ENCODE assay signal across 9 mouse cellular contexts in the genomic region with DNA sequence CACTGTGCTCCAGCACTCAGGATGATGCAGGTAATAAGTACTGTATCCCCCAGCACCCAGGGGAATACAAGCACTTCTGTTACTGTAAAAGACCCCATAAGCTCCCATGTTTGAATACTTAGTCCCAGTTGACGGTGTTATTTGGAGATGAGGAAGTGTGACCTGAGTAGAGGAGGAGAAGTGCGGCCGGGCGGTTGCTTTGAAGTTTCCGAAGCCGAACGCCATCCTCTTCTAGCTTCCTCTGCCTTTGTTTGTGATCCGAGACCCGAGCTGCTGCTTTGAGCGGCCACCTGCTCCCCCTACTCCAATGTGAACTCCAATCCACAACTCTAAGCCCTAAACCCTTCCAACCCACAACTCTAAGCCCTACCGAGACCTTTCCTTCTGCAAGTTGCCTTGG.
A peak's percentile ranks its signal among the peaks of the same experiment; 100 is the strongest.
DNase-seq lines count a peak whose midpoint lies in the region; ATAC-seq and TF ChIP-seq lines count a peak whose summit lies in the region.
"Had no signal": no experiment of that assay in that cellular context is flagged by ENCODE, and none has a peak within 500 bp of the region (broad histone marks: within the 10 kb centered on the region; RNA-seq: fewer than 3 reads in every experiment).

No protein-coding gene starts in this region.

- H3K4me3 ChIP-seq in kidney, postnatal 0 days (replicated peaks; ENCODE audit: low read depth, low read length), result 0 out of 2 replicates have a peak overlapping the region, but pooled peaks have one; percentile 9
- 0 out of 2 replicates have a peak overlapping the region, but pooled peaks have one; percentile 0 for H3K4me3 ChIP-seq in embryonic facial prominence, embryonic 15.5 days (replicated peaks)
- peak overlapping the region; percentile 49 for H3K4me3 ChIP-seq in limb, embryonic 10.5 days
- H3K4me3 ChIP-seq in stomach, embryonic 16.5 days (replicated peaks; ENCODE audit: low read length), result no peak overlapping the region; the same call in 1 of the 2 replicates
- no peak overlapping the region for H3K4me3 ChIP-seq in lung, adult 2 months (replicated peaks; ENCODE audit: extremely low read depth, low read depth, low read length)

- no peak for DNase-seq in kidney, postnatal 0 days (ENCODE audit: low spot score)
- DNase-seq in kidney, adult 11 months, result no peak
- DNase-seq in limb, embryonic 10.5 days (ENCODE audit: low spot score), result no peak
- no peak for DNase-seq in left cerebral cortex, adult 18-20 months (ENCODE audit: low spot score in 2 of 2)
- no peak for DNase-seq in lung, adult 2 months
- no peak for DNase-seq in ovary, postnatal 10 days (ENCODE audit: low spot score)
- DNase-seq: right cerebral cortex, adult 18-20 months had no signal

- ATAC-seq in kidney, postnatal 0 days (replicated peaks; ENCODE audit: low FRiP score, low read depth), result no peak
- no peak for ATAC-seq in embryonic facial prominence, embryonic 15.5 days (ENCODE audit: insufficient number of reproducible peaks, low FRiP score, low TSS enrichment, low read depth)
- ATAC-seq in stomach, embryonic 16.5 days (ENCODE audit: insufficient read depth, low FRiP score), result no peak

- TF ChIP-seq POLR2A in lung, adult 2 months (IDR thresholded peaks at IDR 0.05; ENCODE audit: borderline replicate concordance, extremely low read depth, low read depth, low read length), result no peak

- H3K4me2 ChIP-seq in kidney, postnatal 0 days (ENCODE audit: low read length), result peak overlapping the region; percentile 64
- H3K4me2 ChIP-seq in embryonic facial prominence, embryonic 15.5 days (replicated peaks), result peak overlapping the region; percentile 55
- H3K4me2 ChIP-seq in stomach, embryonic 16.5 days (ENCODE audit: low read depth, low read length), result 0 out of 2 replicates have a peak overlapping the region, but pooled peaks have one; percentile 54

- 8% methylated on average over 11 of the region's 11 CpGs for WGBS in kidney, postnatal 0 days
- 9% methylated on average over 11 of the region's 11 CpGs for WGBS in embryonic facial prominence, embryonic 15.5 days
- 2% methylated on average over 11 of the region's 11 CpGs for WGBS in limb, embryonic 10.5 days
- WGBS in stomach, embryonic 16.5 days, result 10% methylated on average over 11 of the region's 11 CpGs
- WGBS in lung, adult 2 months, result 13% methylated on average over 11 of the region's 11 CpGs

- H3K27ac ChIP-seq in kidney, postnatal 0 days, result no peak overlapping the region
- no peak overlapping the region for H3K27ac ChIP-seq in embryonic facial prominence, embryonic 15.5 days (replicated peaks)
- 0 out of 2 replicates have a peak overlapping the region, but pooled peaks have one; percentile 72 for H3K27ac ChIP-seq in limb, embryonic 10.5 days
- no peak overlapping the region for H3K27ac ChIP-seq in stomach, embryonic 16.5 days (ENCODE audit: low read length)

- H3K27me3 ChIP-seq in kidney, postnatal 0 days (ENCODE audit: insufficient read depth, low read length), result no peaks in the 10 kb centered on the region
- H3K27me3 ChIP-seq in embryonic facial prominence, embryonic 15.5 days, result peaks cover 3% of the 10 kb centered on the region; the same call in 1 of the 2 replicates
- peaks cover 29% of the 10 kb centered on the region for H3K27me3 ChIP-seq in limb, embryonic 10.5 days (ENCODE audit: low read depth, poor library complexity, severe bottlenecking)
- no peaks in the 10 kb centered on the region for H3K27me3 ChIP-seq in stomach, embryonic 16.5 days (ENCODE audit: control insufficient read depth, insufficient read depth, low read length)

- no peak for TF ChIP-seq CTCF in kidney, postnatal 0 days (IDR thresholded peaks at IDR 0.05; ENCODE audit: low read depth)
- TF ChIP-seq CTCF in lung, adult 2 months (IDR thresholded peaks at IDR 0.05; ENCODE audit: insufficient read depth, low read length), result no peak

- no peaks in the 10 kb centered on the region for H3K9me3 ChIP-seq in kidney, postnatal 0 days (replicated peaks; ENCODE audit: low read length)
- no peaks in the 10 kb centered on the region for H3K9me3 ChIP-seq in embryonic facial prominence, embryonic 15.5 days (replicated peaks)
- H3K9me3 ChIP-seq in limb, embryonic 10.5 days (replicated peaks), result no peaks in the 10 kb centered on the region
- H3K9me3 ChIP-seq in stomach, embryonic 16.5 days (replicated peaks; ENCODE audit: control insufficient read depth, low read length), result no peaks in the 10 kb centered on the region

- H3K4me1 ChIP-seq in kidney, postnatal 0 days (replicated peaks; ENCODE audit: insufficient read depth, low read length), result peaks cover 20% of the 10 kb centered on the region
- H3K4me1 ChIP-seq in embryonic facial prominence, embryonic 15.5 days, result peaks cover 22% of the 10 kb centered on the region
- H3K4me1 ChIP-seq in limb, embryonic 10.5 days, result peaks cover 49% of the 10 kb centered on the region
- peaks cover 8% of the 10 kb centered on the region for H3K4me1 ChIP-seq in stomach, embryonic 16.5 days (ENCODE audit: control insufficient read depth, insufficient read depth, low read length)
- peaks cover 3% of the 10 kb centered on the region; the same call in 1 of the 2 replicates for H3K4me1 ChIP-seq in lung, adult 2 months (ENCODE audit: control insufficient read depth, insufficient read depth, low read length)

- H3K36me3 ChIP-seq in kidney, postnatal 0 days (ENCODE audit: insufficient read depth, low read length), result no peaks in the 10 kb centered on the region
- H3K36me3 ChIP-seq in embryonic facial prominence, embryonic 15.5 days, result no peaks in the 10 kb centered on the region
- no peaks in the 10 kb centered on the region for H3K36me3 ChIP-seq in limb, embryonic 10.5 days
- no peaks in the 10 kb centered on the region for H3K36me3 ChIP-seq in stomach, embryonic 16.5 days (ENCODE audit: control insufficient read depth, insufficient read depth, low read length)

- H3K9ac ChIP-seq in kidney, postnatal 0 days (ENCODE audit: low read depth, low read length), result no peak overlapping the region
- no peak overlapping the region for H3K9ac ChIP-seq in embryonic facial prominence, embryonic 15.5 days
- H3K9ac ChIP-seq in stomach, embryonic 16.5 days (ENCODE audit: low read length), result no peak overlapping the region; the same call in 1 of the 2 replicates

Comparison
In these comparisons a context has a peak if more than half of its experiments do, and no peak if none do; other contexts are left out.
1. H3K4me3 ChIP-seq: peak in kidney, postnatal 0 days (single experiment), embryonic facial prominence, embryonic 15.5 days (single experiment) and limb, embryonic 10.5 days (single experiment); none in stomach, embryonic 16.5 days (single experiment) and lung, adult 2 months (single experiment).
2. Peak in every context shown above with its lines, with median percentiles within 50 percentile points of each other: H3K4me2 ChIP-seq.